ENCODE assay signal across 9 mouse cellular contexts in the genomic region with DNA sequence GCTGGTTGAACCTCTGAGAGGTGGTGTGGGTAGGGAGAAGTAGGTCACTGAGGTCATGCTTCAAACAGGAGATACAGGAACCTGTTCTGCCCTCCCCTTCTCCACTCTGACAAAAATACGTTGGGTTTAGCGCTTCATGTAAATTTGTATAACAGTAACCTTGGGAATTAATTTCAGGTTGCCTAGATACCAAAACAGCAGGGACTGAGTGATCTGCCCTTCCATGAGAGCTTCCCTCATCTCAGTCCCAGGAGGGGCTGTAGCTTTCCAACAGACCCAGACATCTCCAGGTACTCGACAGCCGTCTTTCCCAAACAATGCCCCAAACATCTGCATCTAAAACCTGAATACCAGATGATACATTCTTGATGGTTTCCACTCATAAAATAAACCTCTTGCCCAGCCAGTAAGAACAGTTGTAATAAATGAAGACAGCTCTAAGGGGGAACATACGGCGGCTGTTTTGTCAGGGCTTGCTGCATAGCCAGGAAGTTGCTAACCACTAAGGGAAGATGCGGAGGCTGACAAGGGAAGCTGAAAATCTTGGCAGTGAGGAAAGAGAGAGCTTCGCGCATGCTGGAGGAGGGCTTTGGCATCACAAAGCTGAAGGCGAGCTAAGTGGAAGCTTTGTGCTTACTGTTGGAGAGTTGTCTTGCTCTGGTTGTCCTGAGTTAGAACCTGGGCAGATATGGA.
DNase-seq lines count a peak whose midpoint lies in the region; ATAC-seq lines count a peak whose summit lies in the region.
"Had no signal": no experiment of that assay in that cellular context is flagged by ENCODE, and none has a peak within 500 bp of the region (broad histone marks: within the 10 kb centered on the region; RNA-seq: fewer than 3 reads in every experiment).

No protein-coding gene starts in this region.

- 70% methylated on average over 10 of the region's 10 CpGs for WGBS in midbrain, embryonic 14.5 days
- WGBS in midbrain, embryonic 11.5 days: 86% methylated on average over 10 of the region's 10 CpGs

- H3K9ac ChIP-seq in midbrain, embryonic 14.5 days (replicated peaks; ENCODE audit: low read length): no peak overlapping the region
- no peak overlapping the region for H3K9ac ChIP-seq in midbrain, embryonic 11.5 days (ENCODE audit: low read length)

- H3K36me3 ChIP-seq in midbrain, embryonic 14.5 days (ENCODE audit: control insufficient read depth, insufficient read depth, low read length): no peaks in the 10 kb centered on the region
- no peaks in the 10 kb centered on the region for H3K36me3 ChIP-seq in midbrain, embryonic 11.5 days (ENCODE audit: control insufficient read depth, insufficient read depth, low read length)

- no peaks in the 10 kb centered on the region for H3K27me3 ChIP-seq in midbrain, embryonic 14.5 days (ENCODE audit: control insufficient read depth, insufficient read depth, low read length)
- no peaks in the 10 kb centered on the region for H3K27me3 ChIP-seq in midbrain, embryonic 11.5 days (ENCODE audit: control insufficient read depth, insufficient read depth, low read length)

- H3K9me3 ChIP-seq in midbrain, embryonic 14.5 days (ENCODE audit: control insufficient read depth, low read length): no peaks in the 10 kb centered on the region
- H3K9me3 ChIP-seq in midbrain, embryonic 11.5 days (ENCODE audit: control insufficient read depth, low read length): no peaks in the 10 kb centered on the region

- H3K27ac ChIP-seq in midbrain, embryonic 14.5 days (replicated peaks; ENCODE audit: low read depth, low read length): no peak overlapping the region
- no peak overlapping the region for H3K27ac ChIP-seq in midbrain, embryonic 11.5 days (ENCODE audit: low read depth, low read length)

- no peak overlapping the region for H3K4me2 ChIP-seq in midbrain, embryonic 14.5 days (ENCODE audit: low read length)
- no peak overlapping the region for H3K4me2 ChIP-seq in midbrain, embryonic 11.5 days

- peak; percentile 3 for DNase-seq in gastrocnemius, adult 18-20 months (ENCODE audit: low spot score)
- no peak for DNase-seq in gastrocnemius, postnatal 10 days
- DNase-seq in midbrain, embryonic 14.5 days: peak; percentile 25
- no peak for DNase-seq in midbrain, embryonic 11.5 days (ENCODE audit: low spot score, missing footprints)
- DNase-seq in layer of hippocampus, adult 9-11 months: peak; percentile 65
- peak; percentile 49 to 60 for DNase-seq in right cerebral cortex, postnatal 36 days (ENCODE audit: low spot score in 2 of 2)
- DNase-seq in retina, postnatal 1 day: no peak
- DNase-seq: cerebellum, adult 8-10 months had no signal

- no peak for ATAC-seq in midbrain, embryonic 14.5 days (ENCODE audit: low FRiP score, low TSS enrichment)
- no peak for ATAC-seq in midbrain, embryonic 11.5 days (ENCODE audit: low FRiP score)
- no peak for ATAC-seq in inflammation-experienced regulatory T-cells, adult 6 months

- no peak overlapping the region for H3K4me3 ChIP-seq in midbrain, embryonic 14.5 days (replicated peaks; ENCODE audit: low read depth, low read length)
- no peak overlapping the region for H3K4me3 ChIP-seq in midbrain, embryonic 11.5 days (ENCODE audit: low read depth, low read length)

- H3K4me1 ChIP-seq in midbrain, embryonic 14.5 days (ENCODE audit: control insufficient read depth, insufficient read depth, low read length): no peaks in the 10 kb centered on the region; the same call in 1 of the 2 replicates
- no peaks in the 10 kb centered on the region; the same call in 1 of the 2 replicates for H3K4me1 ChIP-seq in midbrain, embryonic 11.5 days (ENCODE audit: control insufficient read depth, insufficient read depth, low read length)

Comparison
In these comparisons a context has a peak if more than half of its experiments do, and no peak if none do; other contexts are left out.
1. DNase-seq: peak in gastrocnemius, adult 18-20 months (single experiment), midbrain, embryonic 14.5 days (single experiment), layer of hippocampus, adult 9-11 months (single experiment) and right cerebral cortex, postnatal 36 days (2 of 2); none in gastrocnemius, postnatal 10 days (single experiment), midbrain, embryonic 11.5 days (single experiment) and retina, postnatal 1 day (single experiment).